Mouse (Mus musculus) spleen, adult 18-20 months (tissue): Measurements from ENCODE around the gene Olfr806.

ENCODE experiments used
- DNase-seq, 2 experiments: peaks; one replicate each; pipeline ENCODE4 v3.0.0; 2022; ENCODE audit warnings: mixed read lengths in 2 of 2

The Olfr806 gene

DNA sequence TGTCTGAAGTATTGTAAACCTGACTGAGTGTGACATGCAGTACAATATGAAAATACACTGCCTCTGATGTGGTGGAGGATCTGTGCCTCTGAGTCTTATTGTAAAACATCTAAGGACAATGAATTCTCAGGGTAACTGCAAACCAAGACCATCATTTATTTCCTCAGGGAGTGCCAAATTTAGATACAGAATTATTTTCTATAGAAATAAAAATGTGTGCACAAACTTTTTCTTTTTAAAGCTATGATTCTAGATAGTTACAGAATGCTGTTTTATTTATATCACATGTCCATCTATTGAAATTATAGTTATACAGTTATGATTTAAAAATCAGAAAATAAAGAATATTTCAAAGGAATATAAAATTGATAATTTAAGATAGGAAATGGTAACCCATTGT is at the start of gene Olfr806:
Gene Olfr806, minus strand, starts transcription at position 101 of the 400 bp plus-strand sequence.
- DNase-seq, result no peak

DNA sequence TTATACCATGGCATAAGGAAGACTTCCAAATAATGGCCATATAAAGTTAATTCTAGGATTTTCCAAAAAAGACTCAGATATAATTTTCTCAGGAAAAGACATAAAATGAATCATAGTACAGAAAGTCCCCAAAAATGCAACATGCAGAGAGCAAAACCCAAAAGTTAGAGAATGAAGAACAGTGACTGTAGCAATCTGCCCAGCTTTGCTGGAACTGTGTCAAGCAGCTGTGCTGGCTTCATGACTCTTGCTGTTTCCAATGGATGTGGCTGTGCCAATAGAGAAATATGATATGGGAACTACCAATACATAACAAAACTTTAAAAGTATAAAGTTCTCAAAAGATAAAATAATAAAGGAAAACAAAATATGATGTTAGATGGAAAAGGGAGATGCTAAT is 36.4 kb upstream of the Olfr806 start:
- DNase-seq, result no peak

DNA sequence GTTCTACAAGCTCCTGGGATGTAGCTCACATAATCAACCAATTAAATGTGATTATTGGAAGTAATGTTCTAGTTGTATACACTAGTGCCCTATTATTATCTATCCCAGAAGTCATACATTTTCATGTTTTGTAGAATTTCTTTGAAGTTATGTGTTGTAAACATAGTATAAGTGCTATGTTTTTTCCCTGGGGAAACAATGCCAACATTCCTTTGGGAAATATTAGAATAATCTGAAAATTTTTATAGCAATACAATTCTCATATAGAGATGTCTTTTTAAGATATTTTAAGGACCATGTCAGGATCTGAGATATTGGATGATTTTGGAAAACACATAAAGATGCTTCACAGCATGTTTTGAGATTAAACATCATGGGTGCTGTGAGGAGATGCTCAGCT is 32.6 kb upstream of the Olfr806 start, which contains the start of gene Olfr809:
Gene Olfr809, plus strand, starts transcription at position 301 of the 400 bp plus-strand sequence.
- no peak for DNase-seq

DNA sequence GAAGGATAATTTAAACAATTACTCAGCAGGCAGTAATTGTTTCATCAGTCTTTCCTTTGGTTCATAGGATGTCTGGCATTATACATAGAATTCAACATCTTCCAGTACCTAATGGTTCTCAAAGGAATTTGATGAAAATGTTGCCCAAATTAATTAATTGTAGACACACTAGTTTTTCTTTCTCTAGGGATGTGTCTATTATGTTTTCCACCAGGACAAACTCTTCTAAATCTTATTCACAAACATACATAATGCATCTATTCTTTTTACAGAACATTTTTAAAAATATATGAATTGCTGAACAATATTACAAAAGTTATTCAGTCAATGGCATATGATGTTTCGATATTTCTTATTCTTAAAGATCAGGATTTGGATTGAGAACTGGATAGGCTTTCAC is 23.5 kb upstream of the Olfr806 start, which contains the start of gene Olfr808:
Gene Olfr808, plus strand, starts transcription at position 301 of the 400 bp plus-strand sequence.
- no peak for DNase-seq

DNA sequence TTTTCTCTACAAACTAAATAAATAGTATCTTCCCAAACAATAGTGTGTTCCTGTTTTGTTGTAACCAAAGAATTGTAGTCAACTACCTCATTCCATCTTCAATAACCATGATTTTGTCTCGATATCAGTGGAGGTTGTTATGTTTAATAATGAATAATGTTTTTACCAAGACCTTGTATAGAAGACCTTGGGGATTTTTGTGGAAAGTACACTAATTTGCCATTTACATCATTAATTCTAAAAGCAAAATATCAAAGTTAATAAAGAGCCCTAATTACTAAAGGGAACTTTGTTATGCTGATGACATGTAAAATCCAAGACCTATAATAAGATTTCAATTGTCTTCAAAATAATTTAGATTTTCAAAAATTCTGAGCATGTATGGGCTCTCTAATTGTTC is 16.0 kb upstream of the Olfr806 start, which contains the start of gene Olfr807:
Gene Olfr807, minus strand, starts transcription at position 101 of the 400 bp plus-strand sequence.
- DNase-seq, result no peak

DNA sequence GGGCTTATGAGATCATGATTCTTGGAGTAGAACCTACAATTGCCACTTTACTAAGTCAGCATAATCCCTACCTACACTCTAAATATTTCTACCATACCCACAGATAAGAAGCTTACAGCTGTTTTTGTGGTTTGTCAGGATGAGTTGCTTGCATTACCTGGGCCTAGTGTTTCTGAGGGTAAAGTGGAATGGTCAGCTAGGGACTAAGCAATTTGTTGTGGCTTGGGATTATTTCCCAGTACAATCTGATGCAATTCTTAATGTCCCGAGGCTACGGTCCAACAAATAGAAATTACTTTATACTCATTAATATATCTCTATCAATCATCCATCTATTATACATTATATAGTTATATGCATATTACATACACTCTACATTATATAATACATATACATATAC is 12.4 kb downstream of the Olfr806 start, which contains the start of gene Olfr805:
Gene Olfr805, minus strand, starts transcription at position 101 of the 400 bp plus-strand sequence.
- no peak for DNase-seq

DNA sequence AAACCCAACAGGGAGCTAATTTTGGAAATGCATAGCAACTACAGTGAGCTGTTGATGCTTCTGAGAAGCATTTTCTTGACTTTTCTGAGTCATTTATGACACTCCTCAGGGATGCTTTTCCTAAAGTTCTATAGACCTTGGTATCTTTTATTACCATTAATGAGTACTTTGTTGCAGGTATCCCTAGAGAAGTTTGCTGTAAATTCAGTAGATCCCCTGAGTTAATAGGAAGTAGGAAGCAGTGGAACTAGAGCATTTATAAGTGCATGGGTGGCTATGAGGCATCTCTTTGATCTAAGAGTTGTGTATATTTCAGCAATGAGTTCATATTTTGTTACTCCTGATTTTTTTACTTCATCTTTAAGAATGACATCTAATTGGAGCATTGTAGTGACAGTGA is 38.8 kb downstream of the Olfr806 start, which contains the start of gene Olfr804:
Gene Olfr804, plus strand, starts transcription at position 301 of the 400 bp plus-strand sequence.
- DNase-seq, result no peak

DNA sequence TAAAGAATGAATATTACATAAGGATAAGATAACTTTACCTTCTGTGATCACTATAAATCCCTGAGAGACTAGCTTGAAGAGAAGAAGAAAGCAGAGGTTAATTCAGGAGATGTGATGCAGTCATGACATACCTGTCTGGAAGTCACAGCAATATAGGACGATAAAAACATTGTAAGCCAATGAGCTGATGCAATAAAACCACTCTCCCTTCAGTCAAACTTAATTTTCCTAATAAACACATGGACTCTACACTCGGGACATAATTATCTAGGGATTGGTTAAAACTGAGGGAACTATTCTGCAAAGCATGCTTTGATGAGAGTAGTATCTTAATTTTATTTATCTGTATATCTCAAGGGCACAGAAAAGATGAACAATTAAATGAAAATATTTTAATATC is 47.5 kb downstream of the Olfr806 start, which contains the start of gene Olfr803:
Gene Olfr803, minus strand, starts transcription at position 101 of the 400 bp plus-strand sequence.
- no peak for DNase-seq

DNA sequence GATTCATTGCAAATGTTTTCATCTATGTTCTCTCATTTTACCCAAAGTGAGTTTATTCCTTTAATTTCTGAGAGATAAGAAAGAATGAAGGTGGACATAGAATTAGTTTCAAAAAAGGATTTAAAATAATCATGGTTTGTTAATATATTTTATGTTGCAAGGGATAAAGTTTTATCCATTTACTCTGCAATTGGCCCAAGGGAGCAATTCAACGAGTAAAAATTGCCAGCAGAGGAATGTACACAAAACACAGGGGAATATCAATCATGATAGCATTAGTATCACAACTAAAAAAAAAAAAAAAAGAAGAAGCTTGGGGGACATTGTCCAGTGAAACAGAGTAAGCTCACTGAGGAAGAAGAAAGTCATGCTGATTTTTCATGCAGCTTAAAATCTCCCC is 53.7 kb downstream of the Olfr806 start, which contains the start of gene Olfr802:
Gene Olfr802, minus strand, starts transcription at position 101 of the 400 bp plus-strand sequence.
- no peak for DNase-seq
